ENCODE assay signal across 8 mouse cellular contexts in genomic region chr13:63566018-63567015, GRCm38 (mm10). TPM values are rescaled to one million over a fixed set of nuclear protein-coding genes. Genes with fewer than 3 reads are reported as not detected.
DNase-seq lines count a peak whose midpoint lies in the region; ATAC-seq and TF ChIP-seq lines count a peak whose summit lies in the region.

No protein-coding gene starts in this region.

- H3K9me3 ChIP-seq in heart, embryonic 12.5 days (replicated peaks): no peaks in the 10 kb centered on the region
- H3K9me3 ChIP-seq in kidney, postnatal 0 days (replicated peaks; ENCODE audit: low read length): no peaks in the 10 kb centered on the region
- H3K9me3 ChIP-seq in liver, embryonic 13.5 days (replicated peaks): no peaks in the 10 kb centered on the region
- no peaks in the 10 kb centered on the region for H3K9me3 ChIP-seq in neural tube, embryonic 11.5 days (ENCODE audit: control insufficient read depth, low read length)
- H3K9me3 ChIP-seq in stomach, postnatal 0 days (ENCODE audit: control insufficient read depth, low read length): no peaks in the 10 kb centered on the region

- under 1% methylated on average over 46 of the region's 46 CpGs for WGBS in heart, embryonic 12.5 days
- WGBS in kidney, postnatal 0 days: under 1% methylated on average over 45 of the region's 46 CpGs
- 1% methylated on average over 46 of the region's 46 CpGs for WGBS in liver, embryonic 13.5 days (ENCODE audit: insufficient replicate concordance)
- under 1% methylated on average over 46 of the region's 46 CpGs for WGBS in neural tube, embryonic 11.5 days
- WGBS in stomach, postnatal 0 days: under 1% methylated on average over 42 of the region's 46 CpGs

- H3K4me3 ChIP-seq in heart, embryonic 12.5 days: peak overlapping the region; percentile 81
- H3K4me3 ChIP-seq in kidney, postnatal 0 days (replicated peaks; ENCODE audit: low read depth, low read length): peak overlapping the region; percentile 99
- H3K4me3 ChIP-seq in liver, embryonic 13.5 days (replicated peaks): peak overlapping the region; percentile 85
- peak overlapping the region; percentile 72 for H3K4me3 ChIP-seq in neural tube, embryonic 11.5 days (ENCODE audit: low read depth, low read length)
- H3K4me3 ChIP-seq in stomach, postnatal 0 days (ENCODE audit: low read depth, low read length): peak overlapping the region; percentile 93

- H3K4me2 ChIP-seq in heart, embryonic 12.5 days: peak overlapping the region; percentile 92
- H3K4me2 ChIP-seq in kidney, postnatal 0 days (ENCODE audit: low read length): peak overlapping the region; percentile 97
- H3K4me2 ChIP-seq in liver, embryonic 13.5 days: peak overlapping the region; percentile 100
- peak overlapping the region; percentile 94 for H3K4me2 ChIP-seq in neural tube, embryonic 11.5 days (ENCODE audit: low read depth)
- peak overlapping the region; percentile 97 for H3K4me2 ChIP-seq in stomach, postnatal 0 days (replicated peaks; ENCODE audit: low read depth)

- H3K27me3 ChIP-seq in heart, embryonic 12.5 days (replicated peaks): peaks cover 19% of the 10 kb centered on the region
- H3K27me3 ChIP-seq in kidney, postnatal 0 days (ENCODE audit: insufficient read depth, low read length): no peaks in the 10 kb centered on the region
- H3K27me3 ChIP-seq in liver, embryonic 13.5 days: peaks cover 27% of the 10 kb centered on the region
- H3K27me3 ChIP-seq in neural tube, embryonic 11.5 days (ENCODE audit: control insufficient read depth, insufficient read depth, low read length): no peaks in the 10 kb centered on the region; the same call in 1 of the 2 replicates
- no peaks in the 10 kb centered on the region for H3K27me3 ChIP-seq in stomach, postnatal 0 days (ENCODE audit: control insufficient read depth, insufficient read depth, low read length)

- H3K9ac ChIP-seq in heart, embryonic 12.5 days: peak overlapping the region; percentile 95
- peak overlapping the region; percentile 96 for H3K9ac ChIP-seq in kidney, postnatal 0 days (ENCODE audit: low read depth, low read length)
- H3K9ac ChIP-seq in liver, embryonic 13.5 days: peak overlapping the region; percentile 92
- H3K9ac ChIP-seq in neural tube, embryonic 11.5 days (ENCODE audit: low read length): peak overlapping the region; percentile 90
- H3K9ac ChIP-seq in stomach, postnatal 0 days (ENCODE audit: low read length): peak overlapping the region; percentile 93

- peak; percentile 61 for ATAC-seq in erythroblast, adult 5-6 weeks (replicated peaks; ENCODE audit: low FRiP score, poor library complexity, severe bottlenecking)
- peak; percentile 40; the same call in 1 of the 2 replicates for ATAC-seq in heart, embryonic 12.5 days (ENCODE audit: insufficient number of reproducible peaks, low FRiP score)
- ATAC-seq in kidney, postnatal 0 days (replicated peaks; ENCODE audit: low FRiP score, low read depth): peak; percentile 31
- ATAC-seq in liver, embryonic 13.5 days (ENCODE audit: low read depth): peak; percentile 35
- ATAC-seq in neural tube, embryonic 11.5 days (ENCODE audit: insufficient read depth, low FRiP score, low TSS enrichment): peak; percentile 62
- peak; percentile 41; the same call in 1 of the 2 replicates for ATAC-seq in stomach, postnatal 0 days (ENCODE audit: low FRiP score, low TSS enrichment)

- peak; percentile 66 for TF ChIP-seq EP300 in stomach, postnatal 0 days (optimal IDR thresholded peaks at IDR 0.05)

- DNase-seq in CD4-positive helper T cell, adult 2 months (ENCODE audit: low read depth, low spot score): peak; percentile 83
- DNase-seq in brain, adult 2 months (ENCODE audit: low read depth, low spot score): peak; percentile 97
- peak; percentile 99 for DNase-seq in kidney, postnatal 0 days (ENCODE audit: low spot score)
- peak; percentile 79 for DNase-seq in liver, embryonic 13.5 days
- DNase-seq in neural tube, embryonic 11.5 days (ENCODE audit: low spot score): peak; percentile 94
- peak; percentile 88 for DNase-seq in stomach, postnatal 0 days (ENCODE audit: low spot score)

- no peak for TF ChIP-seq CTCF in kidney, postnatal 0 days (IDR thresholded peaks at IDR 0.05; ENCODE audit: low read depth)
- TF ChIP-seq CTCF in stomach, postnatal 0 days (IDR thresholded peaks at IDR 0.05; ENCODE audit: low read depth): 0 out of 2 replicates have a peak, but pooled peaks have one; percentile 20

- peak overlapping the region; percentile 94 for H3K27ac ChIP-seq in heart, embryonic 12.5 days (ENCODE audit: poor library complexity, severe bottlenecking)
- H3K27ac ChIP-seq in kidney, postnatal 0 days: peak overlapping the region; percentile 97
- peak overlapping the region; percentile 93 for H3K27ac ChIP-seq in liver, embryonic 13.5 days
- H3K27ac ChIP-seq in neural tube, embryonic 11.5 days (ENCODE audit: low read depth, low read length): peak overlapping the region; percentile 100
- H3K27ac ChIP-seq in stomach, postnatal 0 days (replicated peaks): peak overlapping the region; percentile 98

- H3K4me1 ChIP-seq in heart, embryonic 12.5 days (replicated peaks): peaks cover 7% of the 10 kb centered on the region
- peaks cover 7% of the 10 kb centered on the region for H3K4me1 ChIP-seq in kidney, postnatal 0 days (replicated peaks; ENCODE audit: insufficient read depth, low read length)
- peaks cover 46% of the 10 kb centered on the region for H3K4me1 ChIP-seq in liver, embryonic 13.5 days (replicated peaks)
- peaks cover 20% of the 10 kb centered on the region for H3K4me1 ChIP-seq in neural tube, embryonic 11.5 days (ENCODE audit: control insufficient read depth, insufficient read depth, low read length)
- H3K4me1 ChIP-seq in stomach, postnatal 0 days (replicated peaks; ENCODE audit: control insufficient read depth, insufficient read depth): no peaks in the 10 kb centered on the region

- no peaks in the 10 kb centered on the region for H3K36me3 ChIP-seq in heart, embryonic 12.5 days
- no peaks in the 10 kb centered on the region for H3K36me3 ChIP-seq in kidney, postnatal 0 days (ENCODE audit: insufficient read depth, low read length)
- H3K36me3 ChIP-seq in liver, embryonic 13.5 days: no peaks in the 10 kb centered on the region
- no peaks in the 10 kb centered on the region; the same call in 1 of the 2 replicates for H3K36me3 ChIP-seq in neural tube, embryonic 11.5 days (ENCODE audit: control insufficient read depth, insufficient read depth, low read length)
- no peaks in the 10 kb centered on the region for H3K36me3 ChIP-seq in stomach, postnatal 0 days (ENCODE audit: control insufficient read depth, insufficient read depth, low read length)

RNA-seq across cellular contexts. Expression of gene Ptch1, which starts 7.1 kb away (rescaled TPM):
- total RNA-seq in erythroblast, adult 5-6 weeks (2015; ENCODE audit: low replicate concordance): 2.5 and 4.8 TPM in 2 replicates
- 1.5 and 2.5 TPM in 2 replicates for total RNA-seq in erythroblast, adult 5-6 weeks (2017; ENCODE audit: low replicate concordance)
- polyA plus RNA-seq in heart, embryonic 12.5 days (2016; fragmentation: Nextera tagmentation; extraction: Ambion mirVana): 6.4 and 7.5 TPM in 2 replicates
- 10.7 and 12.2 TPM in 2 replicates for polyA plus RNA-seq in kidney, postnatal 0 days (2015; fragmentation: Nextera tagmentation; extraction: Ambion mirVana)
- polyA plus RNA-seq in liver, embryonic 13.5 days (2015; fragmentation: Nextera tagmentation; extraction: Ambion mirVana): 3.4 and 4.1 TPM in 2 replicates
- 22.8 and 24.2 TPM in 2 replicates for polyA plus RNA-seq in neural tube, embryonic 11.5 days (2014; fragmentation: Nextera tagmentation; extraction: Ambion mirVana)
- polyA plus RNA-seq in stomach, postnatal 0 days (2015; fragmentation: Nextera tagmentation; extraction: Ambion mirVana): 8.4 and 8.5 TPM in 2 replicates

Comparison
In these comparisons a context has a peak if more than half of its experiments do, and no peak if none do; other contexts are left out.
1. Peak in every context shown above with its lines: DNase-seq, ATAC-seq, H3K4me3 ChIP-seq and H3K27ac ChIP-seq.